Comparison of ENCODE assay signal across 8 mouse cellular contexts in genomic region chr5:73491074-73491836, GRCm38 (mm10). TPM values are rescaled to one million over a fixed set of nuclear protein-coding genes. Genes with fewer than 3 reads are reported as not detected.
DNase-seq lines count a peak whose midpoint lies in the region; ATAC-seq lines count a peak whose summit lies in the region.

No protein-coding gene starts in this region.

- H3K4me1 ChIP-seq in erythroblast, embryonic 14.5 days (ENCODE audit: control insufficient read depth): peaks cover 31% of the 10 kb centered on the region
- H3K4me1 ChIP-seq in hindbrain, embryonic 10.5 days (replicated peaks): peaks cover 23% of the 10 kb centered on the region
- peaks cover 26% of the 10 kb centered on the region for H3K4me1 ChIP-seq in liver, embryonic 15.5 days (replicated peaks)
- peaks cover 9% of the 10 kb centered on the region; the same call in 1 of the 2 replicates for H3K4me1 ChIP-seq in stomach, embryonic 14.5 days (ENCODE audit: control insufficient read depth, insufficient read depth, low read length)

- 1% methylated on average over 68 of the region's 70 CpGs for WGBS in hindbrain, embryonic 10.5 days
- WGBS in liver, embryonic 15.5 days (ENCODE audit: insufficient replicate concordance): under 1% methylated on average over 68 of the region's 70 CpGs
- WGBS in stomach, embryonic 14.5 days: under 1% methylated on average over 60 of the region's 70 CpGs

- peaks cover 16% of the 10 kb centered on the region for H3K27me3 ChIP-seq in erythroblast, embryonic 14.5 days (ENCODE audit: control insufficient read depth)
- no peaks in the 10 kb centered on the region for H3K27me3 ChIP-seq in hindbrain, embryonic 10.5 days (ENCODE audit: insufficient read depth, poor library complexity, severe bottlenecking)
- H3K27me3 ChIP-seq in liver, embryonic 15.5 days: peaks cover 10% of the 10 kb centered on the region; the same call in 1 of the 2 replicates
- no peaks in the 10 kb centered on the region for H3K27me3 ChIP-seq in stomach, embryonic 14.5 days (ENCODE audit: control insufficient read depth, insufficient read depth, low read length)

- no peak for ATAC-seq in erythroblast, adult 5-6 weeks (replicated peaks; ENCODE audit: low FRiP score, poor library complexity, severe bottlenecking)
- peak; percentile 16 for ATAC-seq in liver, embryonic 15.5 days (ENCODE audit: insufficient read depth)
- peak; percentile 30 for ATAC-seq in stomach, embryonic 14.5 days (ENCODE audit: insufficient number of reproducible peaks, insufficient read depth, low FRiP score, low read depth)

- H3K27ac ChIP-seq in hindbrain, embryonic 10.5 days: peak overlapping the region; percentile 95
- H3K27ac ChIP-seq in liver, embryonic 15.5 days (replicated peaks): peak overlapping the region; percentile 66
- peak overlapping the region; percentile 96 for H3K27ac ChIP-seq in stomach, embryonic 14.5 days (ENCODE audit: low read length)

- no peaks in the 10 kb centered on the region for H3K9me3 ChIP-seq in erythroblast, embryonic 14.5 days (ENCODE audit: control insufficient read depth, low read length)
- H3K9me3 ChIP-seq in hindbrain, embryonic 10.5 days: no peaks in the 10 kb centered on the region
- no peaks in the 10 kb centered on the region for H3K9me3 ChIP-seq in liver, embryonic 15.5 days (replicated peaks)
- no peaks in the 10 kb centered on the region for H3K9me3 ChIP-seq in stomach, embryonic 14.5 days (ENCODE audit: control insufficient read depth, low read depth, low read length)

- peak overlapping the region; percentile 83 for H3K4me3 ChIP-seq in erythroblast, embryonic 14.5 days (replicated peaks)
- peak overlapping the region; percentile 97 for H3K4me3 ChIP-seq in hindbrain, embryonic 10.5 days
- peak overlapping the region; percentile 82 for H3K4me3 ChIP-seq in liver, embryonic 15.5 days (replicated peaks)
- peak overlapping the region; percentile 87 for H3K4me3 ChIP-seq in stomach, embryonic 14.5 days (ENCODE audit: low read depth, low read length)

- H3K36me3 ChIP-seq in erythroblast, embryonic 14.5 days (ENCODE audit: control insufficient read depth): no peaks in the 10 kb centered on the region
- H3K36me3 ChIP-seq in hindbrain, embryonic 10.5 days: no peaks in the 10 kb centered on the region
- no peaks in the 10 kb centered on the region for H3K36me3 ChIP-seq in liver, embryonic 15.5 days (replicated peaks)
- no peaks in the 10 kb centered on the region for H3K36me3 ChIP-seq in stomach, embryonic 14.5 days (ENCODE audit: control insufficient read depth, insufficient read depth, low read length)

- peak overlapping the region; percentile 99 for H3K4me2 ChIP-seq in liver, embryonic 15.5 days
- peak overlapping the region; percentile 94 for H3K4me2 ChIP-seq in stomach, embryonic 14.5 days (replicated peaks; ENCODE audit: low read depth, low read length)

- peak overlapping the region; percentile 72 for H3K9ac ChIP-seq in liver, embryonic 15.5 days
- H3K9ac ChIP-seq in stomach, embryonic 14.5 days (replicated peaks; ENCODE audit: low read depth, low read length): peak overlapping the region; percentile 60

- DNase-seq in urinary bladder, adult 18-20 months (ENCODE audit: low spot score in 2 of 2): peak; percentile 5 to 10
- DNase-seq in urinary bladder, postnatal 25 days (ENCODE audit: low spot score): no peak
- no peak for DNase-seq in hindbrain, embryonic 10.5 days (ENCODE audit: low spot score)
- no peak for DNase-seq in spleen, adult 12 weeks (ENCODE audit: low spot score)

RNA-seq across cellular contexts. Expression of gene Dcun1d4, which starts 10.5 kb away (rescaled TPM):
- polyA plus RNA-seq in erythroblast, embryonic 14.5 days (2012): 0.06 TPM in 1 of 2 replicates, not detected in the other
- 0.21 and 1.3 TPM in 2 replicates for total RNA-seq in erythroblast, adult 5-6 weeks (2015; ENCODE audit: low replicate concordance)
- 0.70 and 7.4 TPM in 2 replicates for total RNA-seq in erythroblast, adult 5-6 weeks (2017; ENCODE audit: low replicate concordance)
- polyA plus RNA-seq in hindbrain, embryonic 10.5 days (2016; fragmentation: Nextera tagmentation; extraction: Ambion mirVana): 45.7 and 46.9 TPM in 2 replicates
- polyA plus RNA-seq in liver, embryonic 15.5 days (2015; fragmentation: Nextera tagmentation; extraction: Ambion mirVana): 2.5 and 2.9 TPM in 2 replicates
- polyA plus RNA-seq in stomach, embryonic 14.5 days (2014; fragmentation: Nextera tagmentation; extraction: Ambion mirVana): 29.4 and 33.3 TPM in 2 replicates

Comparison
In these comparisons a context has a peak if more than half of its experiments do, and no peak if none do; other contexts are left out.
1. DNase-seq: peak in urinary bladder, adult 18-20 months (2 of 2); none in urinary bladder, postnatal 25 days (single experiment), hindbrain, embryonic 10.5 days (single experiment) and spleen, adult 12 weeks (single experiment).
2. Peak in every context shown above with its lines, with median percentiles within 50 percentile points of each other: H3K4me3 ChIP-seq and H3K27ac ChIP-seq.